Mouse (Mus musculus) hindbrain, postnatal 0 days (tissue): ENCODE measurements around the gene Ipo5. TPM values are rescaled to one million over a fixed set of nuclear protein-coding genes. Genes with fewer than 3 reads are reported as not detected.

Experiments
- ATAC-seq: fragments of 200-750 bp; cut with Nextera tagmentation; 2 replicates; pipeline ENCODE4 v1.8.0; 2017; ENCODE audit warnings: mild to moderate bottlenecking, moderate TSS enrichment, moderate library complexity
- DNase-seq: peaks from one replicate; pipeline ENCODE4 v3.0.0-alpha.2; 2015; ENCODE audit warnings: low spot score
- H3K27ac ChIP-seq: fragments of 300-500 bp; sonication (generic); 2 replicates; pipeline ENCODE4 v1.5.1; 2014; ENCODE audit warnings: mild to moderate bottlenecking
- H3K27me3 ChIP-seq: fragments of 300-500 bp; sonication (generic); 2 replicates; pipeline ENCODE4 v1.6.1; 2014; ENCODE audit warnings: low read length, mixed read lengths; ENCODE audit not compliant: insufficient read depth
- H3K36me3 ChIP-seq: fragments of 300-500 bp; sonication (generic); 2 replicates; pipeline ENCODE4 v1.6.1; 2014; ENCODE audit warnings: low read length, mixed read lengths; ENCODE audit not compliant: insufficient read depth
- H3K4me1 ChIP-seq: fragments of 300-500 bp; sonication (generic); 2 replicates; pipeline ENCODE4 v1.6.1; 2014; ENCODE audit warnings: antibody characterized with exemption, low read length, mixed read lengths; ENCODE audit not compliant: insufficient read depth
- H3K4me2 ChIP-seq: fragments of 300-500 bp; sonication (generic); 2 replicates; pipeline ENCODE4 v1.6.1; 2014; ENCODE audit warnings: low read depth, mild to moderate bottlenecking, low read length, moderate library complexity, mixed read lengths
- H3K4me3 ChIP-seq: fragments of 300-500 bp; sonication (generic); 2 replicates; pipeline ENCODE4 v1.5.1; 2014; ENCODE audit warnings: low read length
- H3K9ac ChIP-seq: fragments of 300-500 bp; sonication (generic); replicated peaks from 2 replicates; pipeline ENCODE4 v1.6.1; 2014; ENCODE audit warnings: mild to moderate bottlenecking, low read length, moderate library complexity, mixed read lengths
- H3K9me3 ChIP-seq: fragments of 300-500 bp; sonication (generic); 2 replicates; pipeline ENCODE4 v1.6.1; 2016; ENCODE audit warnings: low read length, mixed read lengths
- CTCF ChIP-seq: IDR thresholded peaks from 2 replicates; pipeline ENCODE4 v1.5.1; 2016; ENCODE audit warnings: antibody characterized with exemption, control low read depth, low read depth
- WGBS: fragments of 180-500 bp; shearing (Covaris S2); extraction: QIAGEN DNeasy Blood & Tissue Kit; methylation state at CpG from one replicate; pipeline ENCODE4 v1.1.7; 2014; 5-methylcytosine and 5-hydroxymethylcytosine counted together
- polyA plus RNA-seq: library from polyadenylated mRNA; unstranded; fragments of >200 nt; fragmentation: Nextera tagmentation; extraction: Ambion mirVana; gene quantifications from 2 replicates; pipeline ENCODE4 v1.2.1, GENCODE M21; 2015
- total RNA-seq: library from RNA; depleted of rRNA; stranded (reverse); fragments of >200 nt; gene quantifications from 2 replicates; pipeline ENCODE4 v1.2.3, GENCODE M21; 2014

Gene Ipo5
- total and polyA plus RNA-seq, 2 experiments from 2014 or later, result 45.4 to 73.9 TPM

DNA sequence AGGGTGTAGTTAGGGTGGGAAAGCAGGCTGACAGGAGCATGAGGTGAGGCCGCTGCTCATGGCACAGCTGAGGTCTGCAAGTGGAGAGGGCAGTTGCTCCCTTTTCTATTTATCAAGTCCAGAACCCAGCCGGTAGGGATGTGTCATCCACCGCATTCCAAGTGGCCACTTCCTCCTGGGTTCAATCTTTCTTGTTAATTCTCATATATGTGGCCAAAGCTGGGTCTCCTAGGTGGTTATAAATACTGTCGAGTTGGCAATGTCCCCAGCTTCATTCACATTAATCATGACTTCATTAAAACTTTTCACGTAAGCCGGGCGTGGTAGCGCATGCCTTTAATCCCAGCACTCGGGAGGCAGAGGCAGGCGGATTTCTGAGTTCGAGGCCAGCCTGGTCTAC lies 22.3 kb upstream of the Ipo5 start:
- Histone ChIP-seq H3K27ac (no peak overlapping the region), H3K4me2 (no peak overlapping the region), H3K36me3 (no peaks in the 10 kb centered on the region), H3K4me3 (no peak overlapping the region), H3K27me3 (no peaks in the 10 kb centered on the region), H3K9ac (no peak overlapping the region), H3K4me1 (no peaks in the 10 kb centered on the region), H3K9me3 (no peaks in the 10 kb centered on the region)
- ATAC-seq (no peak), DNase-seq (no peak)
- 88% methylated on average over 11 of the region's 11 CpGs for WGBS
- TF ChIP-seq CTCF, result no peak

DNA sequence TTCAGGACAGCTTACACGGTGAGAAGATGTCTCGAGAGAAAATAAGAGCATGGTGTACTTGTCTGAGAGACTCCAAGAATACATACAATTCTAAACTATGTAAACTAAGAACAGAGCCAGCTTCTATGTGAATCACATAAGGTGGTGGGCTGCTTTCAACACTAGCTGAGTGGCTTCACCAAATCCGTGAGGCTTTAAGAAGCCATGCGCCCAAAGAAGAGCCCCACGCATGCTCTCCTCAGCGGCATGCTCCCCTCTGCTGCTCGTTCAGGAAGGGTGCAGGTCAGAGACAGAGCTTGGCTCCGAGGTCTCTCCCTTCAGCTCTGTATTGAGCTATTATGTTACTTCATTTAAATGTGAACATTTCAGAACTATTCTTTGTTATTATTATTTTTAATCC lies 18.7 kb upstream of the Ipo5 start:
- TF ChIP-seq CTCF, result no peak
- no peak overlapping the region for H3K27ac ChIP-seq
- ATAC-seq, result no peak
- no peak overlapping the region for H3K9ac ChIP-seq
- no peaks in the 10 kb centered on the region for H3K4me1 ChIP-seq
- H3K36me3 ChIP-seq, result no peaks in the 10 kb centered on the region
- H3K9me3 ChIP-seq, result no peaks in the 10 kb centered on the region
- DNase-seq, result no peak
- no peak overlapping the region for H3K4me2 ChIP-seq
- no peak overlapping the region for H3K4me3 ChIP-seq
- WGBS, result 79% methylated on average over 8 of the region's 8 CpGs
- H3K27me3 ChIP-seq, result no peaks in the 10 kb centered on the region

DNA sequence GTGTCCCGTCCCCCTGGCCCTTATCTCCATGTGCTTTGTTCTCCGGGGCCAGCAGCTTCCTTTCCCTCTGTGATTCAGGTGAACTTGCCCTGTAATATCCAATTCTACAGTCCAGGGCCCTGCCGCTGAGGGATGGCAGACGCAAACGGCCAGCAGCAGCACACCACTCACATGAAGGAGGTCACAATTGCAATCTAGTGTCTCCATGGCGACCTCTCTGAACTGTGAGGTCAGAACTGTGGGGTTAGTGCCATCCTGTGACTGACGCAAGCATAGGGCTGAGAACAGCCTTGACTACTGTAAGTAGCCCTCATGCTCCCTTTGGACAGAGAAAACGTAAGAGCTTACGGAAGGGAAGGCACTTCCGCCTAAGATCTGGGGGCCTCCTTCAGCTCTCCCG lies 14.4 kb upstream of the Ipo5 start:
- no peaks in the 10 kb centered on the region for H3K27me3 ChIP-seq
- H3K36me3 ChIP-seq, result no peaks in the 10 kb centered on the region
- no peaks in the 10 kb centered on the region for H3K4me1 ChIP-seq
- DNase-seq (no peak), ATAC-seq (no peak)
- TF ChIP-seq CTCF, result no peak
- no peaks in the 10 kb centered on the region for H3K9me3 ChIP-seq
- no peak overlapping the region for H3K4me3 ChIP-seq
- H3K9ac ChIP-seq, result no peak overlapping the region
- H3K27ac ChIP-seq, result no peak overlapping the region
- 75% methylated on average over 11 of the region's 11 CpGs for WGBS
- H3K4me2 ChIP-seq, result no peak overlapping the region

DNA sequence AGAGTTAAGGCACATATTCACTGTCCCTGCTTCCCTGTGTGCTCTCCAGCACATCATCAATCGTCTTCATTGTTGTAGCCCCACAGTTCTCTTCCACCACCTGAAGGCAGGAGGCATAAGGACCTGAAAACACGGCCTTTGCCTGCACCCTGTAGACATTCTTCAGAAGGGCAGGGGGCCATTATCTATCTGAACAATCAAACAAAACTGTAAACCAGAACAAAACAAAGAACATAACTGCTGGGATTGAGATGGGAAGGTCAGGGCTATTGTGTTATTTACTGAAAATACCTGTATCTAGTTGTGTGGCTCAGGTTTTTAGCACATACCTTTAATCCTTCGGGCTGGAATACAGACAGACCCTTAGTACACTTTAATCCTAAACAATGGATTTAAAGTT lies 12.1 kb upstream of the Ipo5 start:
- H3K27ac ChIP-seq, result no peak overlapping the region
- no peaks in the 10 kb centered on the region for H3K9me3 ChIP-seq
- no peaks in the 10 kb centered on the region for H3K27me3 ChIP-seq
- TF ChIP-seq CTCF, result no peak
- H3K4me1 ChIP-seq, result no peaks in the 10 kb centered on the region
- DNase-seq, result no peak
- ATAC-seq, result no peak
- H3K4me2 ChIP-seq, result no peak overlapping the region
- H3K4me3 ChIP-seq, result no peak overlapping the region
- 59% methylated on average over 3 of the region's 3 CpGs for WGBS
- H3K9ac ChIP-seq, result no peak overlapping the region
- no peaks in the 10 kb centered on the region for H3K36me3 ChIP-seq

DNA sequence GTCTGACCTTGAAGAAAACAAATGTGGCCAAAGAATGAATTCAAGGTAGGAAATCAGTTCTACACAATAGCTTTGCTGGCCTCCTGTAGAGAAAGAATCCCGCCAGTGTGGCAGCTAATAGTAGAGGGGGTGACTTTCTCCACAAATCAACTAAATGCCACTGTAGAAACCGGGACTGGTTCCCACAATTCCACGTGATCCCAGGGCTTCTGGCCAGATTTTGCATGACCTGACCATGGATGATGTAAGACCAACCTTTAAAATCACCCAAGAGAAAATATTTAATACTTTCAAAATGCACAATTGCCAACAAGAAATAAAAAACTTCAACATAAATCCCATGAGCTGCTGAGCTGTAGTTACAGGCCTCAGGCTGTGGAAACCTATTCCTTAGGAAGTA lies 1.6 kb upstream of the Ipo5 start:
- Histone ChIP-seq H3K4me1 (no peaks in the 10 kb centered on the region; the same call in 1 of the 2 replicates), H3K4me3 (no peak overlapping the region), H3K27ac (no peak overlapping the region), H3K4me2 (no peak overlapping the region), H3K9ac (no peak overlapping the region), H3K9me3 (no peaks in the 10 kb centered on the region), H3K36me3 (no peaks in the 10 kb centered on the region), H3K27me3 (no peaks in the 10 kb centered on the region)
- DNase-seq, result no peak
- no peak for TF ChIP-seq CTCF
- no peak for ATAC-seq
- 33% methylated on average over 3 of the region's 3 CpGs for WGBS

DNA sequence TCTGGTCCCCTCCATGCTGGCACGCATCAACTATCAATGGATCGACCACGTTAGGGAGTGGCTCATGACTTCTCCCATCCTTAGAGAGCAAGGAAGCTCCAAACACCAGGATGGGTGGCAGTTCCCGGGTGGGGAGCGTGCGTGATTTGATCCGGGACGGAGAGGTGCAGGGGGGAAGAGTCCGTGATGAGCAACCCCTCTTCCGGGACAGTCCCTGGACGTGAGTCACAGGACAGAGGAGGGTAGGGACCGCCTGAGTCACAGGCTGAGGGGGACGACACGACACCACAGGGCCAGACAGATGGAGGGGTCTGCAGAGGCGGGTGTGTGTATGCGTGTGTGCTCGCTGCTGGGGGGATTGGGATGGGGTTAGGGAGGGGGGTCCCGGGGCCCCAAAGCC lies 704 bp upstream of the Ipo5 start:
- DNase-seq, result no peak

DNA sequence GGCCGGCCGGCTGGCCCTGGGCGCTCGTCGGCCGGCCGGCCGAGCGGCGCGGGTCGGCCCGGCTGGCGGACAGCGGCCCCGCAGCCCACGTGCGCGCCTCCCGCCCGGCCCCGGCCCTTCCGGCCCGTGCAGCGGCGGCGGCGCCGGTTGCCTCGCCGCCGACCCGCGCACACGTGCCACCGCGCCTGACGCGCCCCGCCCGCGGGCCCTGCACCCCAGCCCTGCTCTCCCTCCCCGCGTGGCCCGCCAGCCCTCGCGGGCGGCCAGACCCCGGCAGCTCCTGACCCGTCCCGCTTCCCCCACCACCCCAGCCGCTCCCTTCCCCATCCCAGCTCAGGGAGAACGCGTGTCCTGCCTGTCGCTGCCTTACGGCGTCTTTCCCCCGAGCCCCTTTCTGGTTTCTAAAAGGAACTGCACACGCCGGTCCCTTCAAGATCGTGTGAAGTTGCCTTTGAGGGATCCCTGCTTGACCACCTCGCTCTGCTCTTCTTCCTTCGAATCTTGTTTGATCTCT lies 421 bp downstream of the Ipo5 start:
- H3K27me3 ChIP-seq, result no peaks in the 10 kb centered on the region
- WGBS, result under 1% methylated on average over 30 of the region's 63 CpGs
- peak; percentile 20; the same call in 1 of the 2 replicates for TF ChIP-seq CTCF
- H3K4me1 ChIP-seq, result no peaks in the 10 kb centered on the region; the same call in 1 of the 2 replicates
- H3K4me3 ChIP-seq, result peak overlapping the region; percentile 65
- H3K27ac ChIP-seq, result peak overlapping the region; percentile 84
- peak overlapping the region; percentile 83 for H3K9ac ChIP-seq
- H3K9me3 ChIP-seq, result no peaks in the 10 kb centered on the region
- DNase-seq (peak; percentile 72), ATAC-seq (peak; percentile 46)
- H3K4me2 ChIP-seq, result peak overlapping the region; percentile 95
- no peaks in the 10 kb centered on the region for H3K36me3 ChIP-seq

More for the DNA sequence above, 704 bp upstream of the Ipo5 start:
- no peak for TF ChIP-seq CTCF
- ATAC-seq, result peak; percentile 77
- H3K4me2 ChIP-seq, result peak overlapping the region; percentile 95
- WGBS, result 0% methylated on average over 18 of the region's 18 CpGs
- H3K9me3 ChIP-seq, result no peaks in the 10 kb centered on the region
- H3K9ac ChIP-seq, result peak overlapping the region; percentile 83
- H3K4me3 ChIP-seq, result peak overlapping the region; percentile 65
- H3K36me3 ChIP-seq, result no peaks in the 10 kb centered on the region
- H3K27ac ChIP-seq, result peak overlapping the region; percentile 84; the same call in 1 of the 2 replicates
- no peaks in the 10 kb centered on the region; the same call in 1 of the 2 replicates for H3K4me1 ChIP-seq
- no peaks in the 10 kb centered on the region for H3K27me3 ChIP-seq
